Mouse (Mus musculus): ENCODE results near the gene Fbxl15.

GRCm38 (mm10) chr19:46315752-46316610 is 12.0 kb upstream of the Fbxl15 start:
- TF ChIP-seq CTCF (IDR thresholded peaks at IDR 0.05; ENCODE audit: low read depth, low read length) (no peak), EP300 (IDR thresholded peaks at IDR 0.05; ENCODE audit: insufficient read depth, low read depth, low read length) (no peak)

Data from ES-Bruce4 (cell line).